Mouse (Mus musculus) c-Kit-positive CD71-negative TER-119-negative erythroid progenitor cells, embryonic 14.5 days (primary cell): ENCODE measurements around the gene Hnrnpl.

Experiments used
- DNase-seq: peaks from one replicate; pipeline ENCODE4 v3.0.0-alpha.2; 2013; ENCODE audit warnings: low read depth

The Hnrnpl gene

DNA sequence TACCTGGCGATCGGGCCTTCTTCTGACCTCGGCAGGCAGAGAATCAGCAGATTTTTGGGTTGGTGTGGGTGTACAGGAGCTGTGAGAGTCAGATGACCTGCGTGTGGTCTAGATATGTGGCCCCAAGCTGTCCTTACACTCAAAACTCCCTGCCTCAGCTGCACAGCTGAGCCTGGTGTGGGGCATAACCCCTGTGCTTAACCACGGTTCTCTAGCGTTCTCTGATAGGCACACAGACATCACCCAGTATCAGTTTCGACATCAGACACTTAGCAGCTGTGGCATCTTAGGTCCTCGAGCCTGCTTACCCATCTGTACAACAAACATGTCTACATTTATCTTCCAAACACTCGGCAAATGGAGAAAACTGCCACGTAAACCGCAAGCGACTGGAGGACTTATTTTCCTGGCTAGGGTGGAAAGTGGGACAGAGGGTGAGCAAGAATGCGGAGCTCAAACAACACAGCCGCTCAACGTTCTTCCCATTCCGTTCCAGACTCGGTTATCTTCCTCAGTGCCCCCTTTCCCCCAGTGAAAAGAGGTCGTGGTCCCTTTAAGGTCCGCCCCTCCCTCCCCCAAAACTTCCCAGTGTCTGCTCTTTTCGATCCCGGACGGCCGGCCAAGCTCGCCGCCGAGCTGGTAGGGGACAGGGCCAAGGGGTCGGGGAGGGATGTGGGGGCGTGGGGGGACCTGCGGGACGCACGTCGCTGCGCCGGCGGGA lies at the start of gene Hnrnpl:
Gene Hnrnpl (plus strand): TSS at position 321 of the 721 bp plus-strand sequence.
- no peak for DNase-seq

DNA sequence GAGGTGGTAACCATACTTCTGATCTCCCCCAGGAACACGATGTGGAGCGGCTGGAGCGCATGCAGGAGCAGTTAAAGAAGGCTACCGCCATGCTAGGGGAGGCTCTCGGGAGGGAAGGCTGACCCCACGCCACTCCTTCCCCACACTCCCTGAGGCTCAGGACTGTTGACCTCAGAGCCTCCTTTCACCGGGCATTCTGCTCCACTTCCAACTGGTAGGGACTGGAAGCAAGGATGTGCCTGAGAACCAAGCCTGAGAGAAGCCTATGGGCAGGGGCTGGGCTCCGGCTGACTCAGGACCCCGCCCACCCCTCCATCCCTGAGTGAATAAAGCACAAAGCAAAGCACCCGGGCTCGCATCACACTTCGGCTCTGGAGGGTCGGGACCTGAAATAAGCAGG lies 49.7 kb upstream of the Hnrnpl start:
- DNase-seq, result no peak

DNA sequence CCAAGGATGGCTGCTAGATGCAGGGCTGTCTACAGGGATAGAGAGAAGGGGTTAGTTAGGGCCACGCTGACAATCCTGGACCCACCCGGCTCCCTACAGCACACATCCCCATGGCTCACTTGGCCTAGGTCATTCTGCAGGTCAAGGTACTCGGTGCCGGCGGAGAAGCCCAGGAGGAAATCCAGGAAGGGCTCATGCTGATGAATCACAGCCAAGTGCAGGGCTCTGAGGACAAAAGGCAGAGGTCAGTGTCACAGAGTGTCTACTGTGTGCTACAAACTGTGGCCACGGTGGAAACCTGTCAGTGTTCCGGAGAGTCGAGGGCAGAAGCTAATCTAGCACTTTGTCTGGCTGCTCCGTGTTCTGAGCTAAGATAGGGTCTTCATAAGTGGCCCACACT lies 46.4 kb upstream of the Hnrnpl start:
- DNase-seq, result no peak

DNA sequence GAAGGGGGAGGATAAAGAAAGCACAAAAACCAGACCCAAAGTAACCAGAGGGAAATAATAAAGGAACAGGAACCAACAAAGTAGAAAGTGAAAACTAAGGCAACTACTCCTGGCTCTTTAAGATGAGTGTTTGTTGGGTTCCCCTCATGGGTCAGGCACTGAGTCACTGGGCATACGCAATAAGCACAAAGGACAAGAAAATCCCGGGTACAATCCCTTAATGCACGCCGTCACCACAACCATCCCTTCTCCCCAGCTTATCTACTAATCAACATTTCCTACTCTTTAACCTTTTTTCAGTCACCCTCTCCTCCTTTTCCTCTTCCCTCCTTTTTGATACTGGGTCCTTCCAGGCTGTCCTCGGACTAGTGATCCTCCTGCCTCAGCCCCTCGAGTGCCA lies 43.1 kb upstream of the Hnrnpl start:
- DNase-seq, result no peak

DNA sequence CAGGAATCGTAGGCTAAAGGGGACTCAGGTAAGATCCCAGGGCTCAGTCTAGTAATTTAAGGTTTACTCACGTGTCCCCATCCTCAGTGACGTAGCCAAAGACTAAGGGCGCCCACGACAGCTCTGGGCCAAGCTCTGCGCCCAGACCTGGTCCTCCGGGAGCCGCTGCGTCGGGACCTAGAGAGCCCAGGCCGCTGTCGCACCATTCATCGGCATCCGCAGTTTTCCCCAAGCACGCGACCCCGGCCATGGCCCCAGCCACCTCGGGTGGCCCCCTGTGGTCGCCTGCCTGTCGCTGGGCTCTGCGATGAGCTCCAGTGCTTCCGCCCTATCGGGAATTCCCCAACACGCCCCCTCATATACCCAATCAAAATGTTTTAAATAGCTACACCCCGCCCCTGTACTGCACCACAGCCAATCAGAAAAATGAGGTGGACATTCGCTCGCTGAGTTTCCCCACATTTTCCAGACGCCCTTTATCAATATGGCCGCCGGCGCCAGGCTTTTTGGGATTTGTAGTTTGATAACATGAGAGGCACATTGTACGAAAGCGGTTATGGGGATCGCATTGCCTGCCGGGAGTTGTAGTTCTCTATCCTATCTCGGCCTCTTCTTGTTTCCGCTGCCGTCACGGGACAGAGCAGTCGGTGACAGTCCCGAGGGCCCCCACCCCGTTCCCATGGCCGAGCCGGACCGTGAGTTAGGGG lies 42.0 kb upstream of the Hnrnpl start, which contains the start of gene Sirt2:
Gene Sirt2 (plus strand): TSS at position 563 of the 707 bp plus-strand sequence.
- DNase-seq, result peak; percentile 99

DNA sequence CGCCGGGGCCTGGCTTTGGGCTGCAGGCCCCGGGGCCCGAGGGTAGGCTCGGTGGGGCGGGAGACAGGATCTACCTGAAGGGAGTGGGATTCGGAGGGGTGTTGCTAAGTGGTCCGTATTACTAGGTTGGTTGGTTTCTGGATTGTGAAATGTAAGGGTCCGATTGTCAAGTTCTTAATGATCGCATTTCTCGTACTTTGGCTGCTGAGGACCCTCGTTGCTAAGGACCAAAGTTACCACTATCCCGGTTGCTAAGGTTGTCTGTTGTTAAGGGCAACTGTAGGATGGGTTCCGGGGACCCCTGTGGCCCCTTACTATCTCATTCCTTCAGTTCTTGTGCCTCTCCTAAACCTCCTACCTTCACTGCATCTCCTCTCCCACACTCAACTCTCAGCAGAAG lies 41.4 kb upstream of the Hnrnpl start:
- no peak for DNase-seq

DNA sequence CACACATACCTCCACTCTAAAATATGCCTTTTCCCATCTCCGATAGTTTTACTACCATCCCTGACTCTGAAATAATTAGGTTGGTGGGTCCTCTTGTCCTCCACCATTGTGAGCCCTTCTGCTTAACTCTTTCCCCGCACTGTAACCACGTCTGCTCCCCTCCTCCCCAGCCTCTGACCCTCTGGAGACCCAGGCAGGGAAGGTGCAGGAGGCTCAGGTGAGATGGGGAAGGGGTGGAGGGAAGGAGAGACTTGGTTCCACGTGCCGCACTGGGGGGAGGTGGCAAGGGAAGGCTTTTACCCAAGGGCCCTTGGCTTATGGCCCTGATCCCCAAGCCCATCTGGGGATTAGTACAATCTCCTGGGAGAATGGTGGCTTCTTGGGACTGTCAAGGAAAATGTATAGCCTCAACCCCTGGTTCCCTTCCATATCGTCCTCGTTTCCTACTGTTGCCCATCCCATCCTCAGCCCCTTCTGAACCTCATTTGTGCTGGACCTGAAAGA lies 40.8 kb upstream of the Hnrnpl start, which contains the start of gene Nfkbib:
Gene Nfkbib (minus strand): TSS at position 51 of the 504 bp plus-strand sequence.
- DNase-seq, result no peak

DNA sequence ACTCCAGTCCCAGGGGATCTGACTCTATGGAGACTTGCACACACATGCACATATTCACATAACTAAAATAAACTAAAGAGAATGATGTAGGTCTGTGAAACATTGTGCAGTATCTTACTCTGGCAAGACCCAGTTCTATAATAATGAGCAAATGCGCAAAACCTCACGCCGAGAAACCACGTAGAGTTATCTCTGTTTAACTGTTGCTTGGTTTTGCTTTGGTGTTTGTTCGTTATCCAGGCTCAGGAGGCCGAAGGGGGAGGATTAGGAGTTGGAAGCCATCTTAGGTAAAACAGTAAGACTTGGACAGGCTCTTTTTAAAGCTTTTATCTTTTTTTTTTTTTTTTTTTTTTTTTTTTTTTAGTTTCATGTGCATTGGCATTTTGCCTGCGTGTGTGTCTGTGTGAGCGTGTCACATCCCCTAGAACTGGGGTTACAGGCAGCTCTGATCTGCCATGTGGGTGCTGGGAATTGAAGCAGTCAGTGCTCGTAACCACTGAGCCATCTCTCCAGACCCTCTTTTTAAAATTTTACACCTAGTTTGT lies 38.9 kb upstream of the Hnrnpl start:
- no peak for DNase-seq

DNA sequence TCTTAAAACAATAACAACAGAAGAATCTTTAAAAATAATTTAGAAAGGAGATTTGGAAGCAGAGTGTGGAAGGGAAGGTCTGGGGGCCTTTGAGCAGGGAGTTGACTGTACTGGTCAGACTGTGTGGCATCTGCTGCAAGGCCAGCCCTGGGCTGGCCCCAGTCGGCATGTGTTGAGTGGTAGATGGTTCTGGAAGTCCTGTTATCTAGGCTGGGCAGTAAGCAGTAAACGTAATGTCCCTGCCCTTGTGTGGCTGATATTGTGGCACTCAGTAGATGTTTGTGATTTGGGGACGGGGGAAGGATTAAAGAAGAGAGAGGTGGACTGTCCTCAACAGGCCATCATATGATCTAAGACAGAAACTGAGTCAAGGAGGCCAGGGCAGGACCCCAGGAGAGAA lies 38.0 kb upstream of the Hnrnpl start:
- no peak for DNase-seq

DNA sequence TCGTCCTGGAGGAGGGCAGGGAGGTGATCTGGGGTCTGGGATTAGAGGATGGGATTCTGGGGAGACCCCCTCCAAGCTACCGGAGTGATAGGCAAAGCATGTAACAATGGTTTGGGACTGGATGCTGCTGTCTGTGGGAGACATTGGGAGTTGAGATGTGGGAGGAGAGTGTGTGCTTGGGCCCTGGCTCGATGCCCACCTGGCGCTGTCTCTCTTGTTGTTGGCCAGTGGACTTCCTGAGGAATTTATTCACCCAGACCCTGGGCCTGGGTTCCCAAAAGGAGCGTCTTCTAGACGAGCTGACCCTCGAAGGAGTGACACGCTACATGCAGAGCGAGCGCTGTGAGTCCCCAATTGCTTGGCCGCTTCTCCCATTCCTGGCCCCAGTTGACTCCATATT lies 36.5 kb upstream of the Hnrnpl start:
- no peak for DNase-seq

DNA sequence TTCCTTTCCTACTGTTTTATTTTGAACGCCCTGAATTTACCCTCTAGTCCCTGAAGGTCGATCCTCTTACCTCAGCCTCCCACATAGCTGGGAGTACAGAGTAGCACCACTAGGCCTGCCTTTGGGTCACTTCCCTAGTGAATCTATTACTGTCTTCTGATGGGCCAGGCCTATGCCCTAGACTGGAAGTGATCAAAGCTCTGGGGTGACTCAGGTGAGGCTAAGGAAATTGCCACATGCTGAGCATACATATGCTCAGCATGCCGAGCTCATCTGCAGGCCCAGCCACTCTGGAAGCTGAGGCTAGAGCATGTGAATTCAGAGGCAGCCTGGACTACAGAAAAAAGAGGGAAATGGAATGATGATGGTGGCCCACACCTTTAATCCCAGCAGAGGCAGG lies 35.2 kb upstream of the Hnrnpl start:
- DNase-seq, result no peak

DNA sequence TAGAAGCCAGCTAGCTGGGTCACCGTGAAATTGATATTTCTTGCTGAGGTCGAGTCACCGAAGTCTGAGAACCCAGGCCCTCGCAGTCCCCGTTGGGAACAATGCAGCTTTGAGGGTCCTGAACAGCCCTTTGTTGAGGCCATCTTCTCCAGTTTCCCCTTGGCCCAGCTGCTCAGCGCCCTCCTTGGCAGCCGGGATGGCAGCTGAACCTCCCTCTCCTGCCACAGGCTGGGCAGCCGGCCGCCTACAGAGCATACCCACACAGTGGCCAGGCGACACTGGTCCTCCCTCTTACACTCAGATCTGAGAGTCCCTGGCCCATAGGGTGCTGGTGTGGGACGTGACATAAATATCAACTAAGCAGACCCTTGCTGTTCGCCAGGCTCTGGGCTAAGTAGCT lies 34.2 kb upstream of the Hnrnpl start:
- no peak for DNase-seq

DNA sequence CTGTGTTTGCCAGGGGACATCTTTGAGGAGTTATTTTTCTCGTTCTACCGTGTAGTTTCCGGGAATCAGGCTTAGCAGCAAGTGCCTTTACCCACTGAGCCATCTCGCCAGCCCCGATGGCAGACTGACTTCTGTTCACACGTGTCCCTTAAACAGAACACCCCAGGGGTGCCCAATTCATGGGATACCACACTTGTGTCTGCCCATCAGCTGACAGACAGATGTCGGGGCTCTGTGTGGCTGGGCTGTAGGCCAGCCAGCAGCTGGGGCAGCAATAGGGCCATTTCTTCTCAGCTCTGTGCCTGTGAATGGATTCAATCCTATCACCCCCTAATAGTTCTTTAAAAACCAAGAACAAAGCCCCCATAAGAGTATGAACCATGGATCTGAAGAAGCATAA lies 33.2 kb upstream of the Hnrnpl start:
- no peak for DNase-seq

DNA sequence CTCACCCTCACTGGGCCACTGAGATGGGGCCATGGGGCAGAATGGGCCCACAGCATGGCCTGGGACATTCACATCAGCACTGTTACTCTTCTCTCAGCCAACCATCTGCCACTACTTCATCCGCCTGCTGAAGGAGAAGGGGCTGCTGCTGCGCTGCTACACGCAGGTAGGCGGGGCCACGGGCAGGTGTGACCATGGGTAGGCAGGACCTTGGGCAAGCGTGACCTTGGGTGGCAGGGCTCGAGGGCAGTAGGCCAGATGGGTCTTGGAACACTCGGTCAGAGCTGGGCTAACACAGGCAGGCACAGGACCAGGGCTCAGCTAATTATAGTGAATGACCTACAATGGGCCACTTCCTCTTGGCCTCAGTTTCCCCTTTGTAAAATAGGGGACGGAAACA lies 29.5 kb upstream of the Hnrnpl start:
- DNase-seq, result no peak

DNA sequence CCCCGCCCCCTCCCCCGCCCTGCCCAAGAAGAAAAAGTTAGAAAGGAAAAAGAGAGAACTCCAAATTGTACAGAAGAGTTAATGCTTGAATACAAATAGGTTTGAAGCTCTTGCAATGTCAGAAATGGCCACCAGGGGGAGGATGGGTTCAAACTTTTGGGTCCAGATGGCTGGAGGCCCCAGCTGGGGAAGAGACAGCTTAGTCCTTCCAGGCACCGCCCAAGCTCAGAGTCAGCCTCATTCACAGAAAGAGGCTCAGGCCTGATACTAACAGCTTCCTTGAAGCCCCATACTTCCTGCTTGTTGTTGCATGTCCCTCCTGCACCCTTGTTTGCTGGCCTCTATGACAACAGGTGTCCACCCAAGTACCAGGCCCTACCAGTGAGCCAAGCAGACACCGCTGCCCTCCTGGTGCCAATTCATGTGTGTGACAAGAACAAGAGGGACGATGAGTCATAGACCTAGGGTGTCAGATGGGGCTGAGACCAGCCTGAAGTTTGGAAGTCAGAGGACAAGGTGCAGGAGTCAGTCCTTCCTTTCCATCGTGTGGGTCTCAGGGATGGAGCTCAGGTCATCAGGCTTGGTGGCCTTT lies 28.2 kb upstream of the Hnrnpl start:
- peak; percentile 95 for DNase-seq

DNA sequence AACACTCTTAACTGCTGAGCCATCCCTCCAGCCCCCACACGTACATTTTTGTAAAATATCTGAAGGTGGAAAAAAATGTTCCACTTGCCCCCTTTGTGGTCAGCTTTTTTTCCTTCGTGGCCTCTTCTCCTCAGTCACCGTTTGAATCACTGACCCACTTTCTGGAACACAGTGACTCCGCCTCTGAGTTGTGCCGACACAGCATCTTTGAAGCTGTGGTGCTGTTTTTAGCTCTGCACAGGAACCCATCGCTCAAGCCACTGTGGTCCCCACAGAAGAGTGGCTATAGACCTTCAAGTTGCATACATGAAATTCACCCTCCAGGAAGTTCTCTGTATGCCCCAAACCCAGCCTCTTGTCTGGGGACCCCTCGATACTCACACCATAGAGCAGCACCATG lies 27.5 kb upstream of the Hnrnpl start:
- DNase-seq, result no peak

DNA sequence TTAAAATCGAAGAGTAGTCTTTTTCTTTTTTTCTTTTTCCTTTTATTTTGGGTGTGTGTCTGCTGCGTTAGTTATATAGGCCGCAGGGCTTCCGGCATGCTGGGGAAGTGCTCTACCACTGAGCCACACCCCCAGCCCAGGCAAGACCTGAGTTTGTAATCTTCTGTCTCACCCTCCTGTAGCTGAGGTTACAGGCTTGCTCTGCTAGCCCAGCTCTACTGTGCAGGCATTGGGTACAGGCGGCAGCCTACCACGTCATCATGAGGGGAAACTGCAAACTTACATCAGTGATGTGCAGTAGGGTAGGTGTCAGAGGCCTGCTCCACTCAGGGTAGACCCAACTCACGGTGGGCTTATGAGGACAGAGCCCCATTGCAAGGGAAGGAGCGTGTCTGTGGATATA lies 27.1 kb upstream of the Hnrnpl start:
- no peak for DNase-seq

DNA sequence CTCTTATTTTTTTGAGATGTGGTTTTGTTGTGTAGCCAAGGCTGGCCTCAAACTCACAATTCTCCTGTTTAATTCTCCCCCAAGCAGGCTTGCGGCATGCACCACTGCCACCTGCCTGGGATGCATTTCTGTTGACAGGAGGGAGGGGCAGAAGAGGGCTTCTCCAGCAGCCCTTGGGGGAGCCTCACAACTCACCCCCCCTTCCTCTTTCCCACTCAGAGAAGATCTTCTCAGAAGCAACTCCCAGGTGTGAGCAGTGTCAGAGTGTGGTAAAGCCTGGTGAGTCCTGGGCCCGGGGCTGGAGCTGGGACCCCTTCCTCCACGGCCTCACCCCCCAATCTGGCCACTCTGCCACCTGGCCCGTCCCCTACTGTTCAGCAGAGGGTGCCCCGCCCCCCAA lies 23.2 kb upstream of the Hnrnpl start:
- DNase-seq, result no peak

DNA sequence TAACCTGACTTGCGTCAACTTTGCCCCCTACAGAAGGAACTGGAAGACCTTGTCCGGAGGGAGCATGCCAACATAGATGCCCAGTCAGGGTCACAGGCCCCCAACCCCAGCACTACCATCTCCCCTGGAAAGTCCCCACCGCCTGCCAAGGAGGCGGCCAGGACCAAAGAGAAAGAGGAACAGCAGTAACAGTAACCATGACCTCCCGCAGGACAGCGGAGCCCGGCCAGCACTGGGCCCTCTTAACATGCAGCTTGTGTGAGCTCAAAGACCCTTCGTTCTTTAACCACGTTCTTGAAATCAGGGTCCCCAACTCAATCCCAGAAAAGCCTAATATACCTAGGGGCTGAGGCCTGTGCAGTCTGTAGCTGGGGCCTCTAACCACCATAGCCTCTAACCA lies 20.5 kb upstream of the Hnrnpl start:
- no peak for DNase-seq

DNA sequence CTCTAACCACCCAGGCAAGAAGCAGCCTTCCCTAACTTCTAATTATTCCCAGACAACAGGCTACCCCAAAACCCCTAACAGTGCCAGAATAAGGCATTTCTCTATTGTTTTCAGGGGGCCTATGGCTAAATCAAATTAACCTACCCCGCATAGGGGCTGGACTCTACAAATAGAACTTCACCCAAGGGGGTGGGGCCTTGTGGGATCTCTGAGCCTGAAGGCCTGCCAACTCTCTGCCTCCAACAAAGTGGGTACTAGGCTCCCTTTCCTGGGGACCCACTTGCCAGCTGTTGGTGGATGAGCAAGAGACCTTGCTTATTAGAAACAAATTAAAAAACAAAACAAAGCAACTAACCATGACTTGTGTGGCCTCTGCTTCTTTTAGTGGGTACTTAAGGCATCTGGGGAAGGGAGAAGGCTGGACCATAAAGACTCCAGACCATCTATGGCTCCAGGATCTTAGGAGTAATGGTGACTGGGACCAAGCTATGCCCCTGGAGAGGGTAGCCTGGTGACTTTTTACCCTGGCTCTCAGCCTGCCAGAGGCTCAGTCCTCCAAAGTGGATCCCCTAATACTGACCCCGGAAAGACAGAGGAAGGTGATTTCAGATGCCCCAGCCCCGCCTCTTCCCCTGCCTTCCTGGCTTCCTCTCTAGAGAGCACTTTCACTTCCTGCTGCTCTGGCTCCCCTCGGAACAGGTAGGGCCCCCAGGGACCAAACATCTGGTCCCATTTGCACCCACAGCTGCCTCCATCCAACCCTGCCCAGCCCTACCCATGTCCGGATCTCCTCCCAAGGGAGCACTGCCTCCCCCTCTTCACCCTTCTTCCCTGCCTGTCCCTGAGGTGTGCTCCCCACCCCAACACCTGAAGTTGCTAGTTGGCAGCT lies 19.8 kb upstream of the Hnrnpl start, which contains the start of gene Rinl:
Gene Rinl (plus strand): TSS at position 663 of the 889 bp plus-strand sequence.
- DNase-seq, result no peak

DNA sequence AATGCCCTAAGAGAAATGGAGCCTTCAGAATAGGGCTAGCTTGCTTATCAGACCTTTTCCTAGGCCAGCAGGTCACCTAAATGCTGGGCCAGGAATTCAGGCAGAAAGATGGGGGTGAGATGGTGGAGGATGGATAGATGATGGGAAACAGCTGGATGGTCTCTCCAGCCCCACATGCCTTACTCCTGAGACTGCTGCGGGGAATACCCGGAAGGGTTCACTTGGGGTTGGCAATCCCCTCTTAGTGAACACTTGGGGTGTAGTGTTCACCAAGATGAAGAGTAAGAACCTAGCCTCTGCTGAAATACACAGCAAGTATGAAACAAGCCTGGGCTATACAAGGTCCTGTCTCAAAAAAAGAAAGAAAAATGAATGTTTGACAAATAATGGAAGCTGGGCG lies 19.1 kb upstream of the Hnrnpl start:
- no peak for DNase-seq
